Mouse (Mus musculus): Measurements from ENCODE around the gene Cpn1. TPM values are rescaled to one million over a fixed set of nuclear protein-coding genes. Genes with fewer than 3 reads are reported as not detected.

Gene Cpn1
- total RNA-seq (2017): not detected in 2 replicates

DNA sequence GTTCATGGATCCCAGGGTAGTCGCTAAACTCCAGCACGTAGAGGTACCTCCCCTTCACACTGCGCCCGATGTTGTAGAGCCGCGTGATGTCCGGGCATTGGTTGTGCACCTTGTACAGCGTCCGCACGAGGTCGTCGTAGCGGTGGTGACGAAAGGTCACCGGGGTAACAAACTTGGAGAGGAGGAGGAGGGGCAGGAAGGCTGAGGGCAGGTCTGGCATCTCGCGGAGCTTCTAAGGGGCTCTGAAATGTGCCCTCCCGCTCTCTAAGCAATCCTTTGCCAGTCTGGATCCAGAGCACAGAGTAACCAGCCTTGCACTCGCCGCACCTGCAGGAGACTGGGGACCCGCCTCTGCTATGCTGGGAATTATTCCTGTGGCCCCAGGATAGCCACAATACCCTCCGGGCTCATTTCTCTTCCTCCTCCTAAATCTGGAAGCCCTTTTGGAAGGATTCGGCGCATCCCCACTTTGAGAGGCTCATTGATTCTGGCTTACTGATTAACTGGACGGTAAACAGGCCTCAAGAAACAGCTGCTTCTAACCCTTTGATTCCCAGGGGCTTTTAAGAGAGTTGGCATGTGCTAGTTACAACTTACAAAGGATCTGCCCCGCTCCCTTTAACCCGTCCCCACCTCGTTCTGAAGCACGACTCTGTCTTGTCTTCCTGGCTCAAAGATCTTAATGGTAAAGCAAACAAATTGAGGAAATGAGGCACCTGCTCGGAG is at the start of gene Cpn1:
Cpn1 (minus strand) TSS at position 488 of the 726 bp plus-strand sequence.
- peak in 1 of 2 experiments; percentile 48; a peak in 1 of 4 replicates for ATAC-seq (replicated peaks in 1 of 2; ENCODE audit: insufficient read depth in 1 of 2, low FRiP score in 2 of 2, low TSS enrichment in 1 of 2, low read depth in 1 of 2, poor library complexity in 2 of 2, severe bottlenecking in 2 of 2)

- ATAC-seq (replicated peaks in 1 of 2; ENCODE audit: insufficient read depth in 1 of 2, low FRiP score in 2 of 2, low TSS enrichment in 1 of 2, low read depth in 1 of 2, poor library complexity in 2 of 2, severe bottlenecking in 2 of 2): no peak
Observed at GRCm38 (mm10) chr19:44033396-44033795, 47.0 kb upstream of the Cpn1 start.

GRCm38 (mm10) chr19:44032046-44032744 is 45.8 kb upstream of the Cpn1 start:
- no peak for ATAC-seq (replicated peaks in 1 of 2; ENCODE audit: insufficient read depth in 1 of 2, low FRiP score in 2 of 2, low TSS enrichment in 1 of 2, low read depth in 1 of 2, poor library complexity in 2 of 2, severe bottlenecking in 2 of 2)

DNA sequence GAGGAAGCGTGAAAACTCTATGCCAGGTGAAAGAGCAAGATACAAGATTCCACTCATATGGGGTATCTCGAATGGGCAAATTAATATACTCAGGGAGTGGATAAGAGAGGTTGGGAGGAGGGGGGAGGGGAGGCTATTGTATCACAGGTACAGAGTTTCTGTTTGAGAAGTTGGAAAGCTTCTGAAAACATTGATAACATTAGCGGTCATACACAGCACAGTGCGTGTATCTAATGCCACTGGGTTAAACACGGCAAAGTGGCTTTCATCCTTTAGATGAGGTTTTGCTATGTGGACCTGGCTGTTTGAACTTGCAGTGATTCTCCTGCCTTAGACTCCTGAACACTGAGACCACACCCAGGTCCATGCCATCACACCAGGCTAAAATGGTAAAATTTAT is 43.7 kb upstream of the Cpn1 start:
- no peak for ATAC-seq (replicated peaks in 1 of 2; ENCODE audit: insufficient read depth in 1 of 2, low FRiP score in 2 of 2, low TSS enrichment in 1 of 2, low read depth in 1 of 2, poor library complexity in 2 of 2, severe bottlenecking in 2 of 2)

DNA sequence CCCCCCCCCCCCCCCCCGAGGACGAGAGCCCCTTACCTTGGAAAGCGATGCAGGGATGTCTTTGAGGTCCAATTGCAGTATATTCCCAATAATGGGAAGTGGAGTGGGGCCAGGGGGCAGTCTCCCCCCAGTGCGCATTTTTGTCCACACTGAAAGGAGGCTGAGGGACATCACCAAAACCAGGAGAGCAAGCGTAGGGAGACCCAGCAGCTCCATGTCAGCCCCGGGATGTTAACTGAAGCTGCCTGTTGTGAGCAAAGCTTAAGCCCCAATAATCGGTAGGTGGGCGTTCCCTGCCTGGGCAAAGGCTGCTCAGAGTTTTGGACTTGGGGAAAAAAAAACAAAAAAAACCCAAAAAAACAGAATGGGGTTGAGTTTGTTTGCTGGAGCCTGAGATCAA is 42.6 kb upstream of the Cpn1 start, which contains the start of gene Cyp2c23:
Cyp2c23 (minus strand) TSS at position 237 of the 400 bp plus-strand sequence.
- ATAC-seq (replicated peaks in 1 of 2; ENCODE audit: insufficient read depth in 1 of 2, low FRiP score in 2 of 2, low TSS enrichment in 1 of 2, low read depth in 1 of 2, poor library complexity in 2 of 2, severe bottlenecking in 2 of 2): no peak

GRCm38 (mm10) chr19:44026956-44027530 is 40.7 kb upstream of the Cpn1 start:
- ATAC-seq (replicated peaks in 1 of 2; ENCODE audit: insufficient read depth in 1 of 2, low FRiP score in 2 of 2, low TSS enrichment in 1 of 2, low read depth in 1 of 2, poor library complexity in 2 of 2, severe bottlenecking in 2 of 2): no peak

- no peak for ATAC-seq (replicated peaks in 1 of 2; ENCODE audit: insufficient read depth in 1 of 2, low FRiP score in 2 of 2, low TSS enrichment in 1 of 2, low read depth in 1 of 2, poor library complexity in 2 of 2, severe bottlenecking in 2 of 2)
Observed at GRCm38 (mm10) chr19:44024921-44025585, 38.7 kb upstream of the Cpn1 start.

DNA sequence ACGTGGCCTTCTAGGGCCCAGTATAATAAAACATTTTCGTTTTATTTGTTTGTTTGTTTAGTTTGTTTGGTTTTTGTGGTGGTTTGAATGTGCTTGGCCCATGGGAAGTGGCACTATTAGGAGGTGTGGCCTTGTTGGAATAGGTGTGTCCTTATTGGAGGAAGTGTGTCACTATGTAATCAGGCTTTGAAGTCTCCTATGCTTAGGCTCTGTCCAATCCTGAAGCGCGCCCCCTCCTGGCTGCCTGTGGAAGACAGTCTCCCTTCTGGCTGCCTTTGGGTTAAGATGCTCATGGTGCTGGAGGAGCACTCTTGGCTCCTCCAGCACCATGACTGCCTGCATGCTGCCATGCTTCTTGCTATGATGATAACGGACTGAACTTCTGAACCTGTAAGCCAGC is 36.7 kb upstream of the Cpn1 start:
- no peak for ATAC-seq (replicated peaks in 1 of 2; ENCODE audit: insufficient read depth in 1 of 2, low FRiP score in 2 of 2, low TSS enrichment in 1 of 2, low read depth in 1 of 2, poor library complexity in 2 of 2, severe bottlenecking in 2 of 2)

DNA sequence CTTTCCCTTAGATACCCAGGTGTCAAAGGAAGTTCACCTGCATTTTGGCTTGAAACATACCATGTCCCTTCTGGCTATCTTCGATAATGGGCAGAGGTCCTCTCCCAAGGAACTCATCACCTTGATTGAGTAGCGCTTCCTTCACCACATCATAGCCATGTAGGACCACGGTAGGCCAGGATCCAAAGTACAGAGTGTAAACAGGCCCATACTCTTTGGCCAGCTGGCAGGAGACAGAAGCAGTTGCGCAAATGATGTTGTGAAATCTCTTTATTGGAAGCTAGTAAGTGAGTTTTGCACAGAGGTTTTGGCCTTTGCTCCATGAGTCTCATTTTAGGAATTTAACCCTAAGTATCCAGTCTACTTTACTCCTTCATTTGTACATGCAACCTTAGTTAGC is 35.1 kb upstream of the Cpn1 start:
- ATAC-seq (replicated peaks in 1 of 2; ENCODE audit: insufficient read depth in 1 of 2, low FRiP score in 2 of 2, low TSS enrichment in 1 of 2, low read depth in 1 of 2, poor library complexity in 2 of 2, severe bottlenecking in 2 of 2): no peak

DNA sequence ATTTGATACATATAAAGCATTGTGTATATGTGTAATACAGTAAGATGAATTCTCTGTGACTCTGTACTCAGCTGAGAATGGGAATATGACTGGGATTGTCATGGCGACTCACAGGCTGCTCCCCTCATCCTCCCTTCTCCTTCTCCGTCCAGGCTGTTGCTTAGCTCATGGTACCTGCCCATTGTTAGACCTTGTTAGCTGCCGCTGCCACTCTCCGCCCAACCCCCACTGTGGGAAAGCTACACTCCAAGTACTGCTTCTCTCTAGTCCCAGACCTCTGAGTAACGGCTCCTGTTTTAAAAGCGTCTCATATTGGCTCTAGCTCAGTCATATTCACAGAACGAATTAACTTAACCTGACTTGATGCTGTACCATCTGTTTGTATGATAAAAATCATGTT is 33.4 kb upstream of the Cpn1 start:
- ATAC-seq (replicated peaks in 1 of 2; ENCODE audit: insufficient read depth in 1 of 2, low FRiP score in 2 of 2, low TSS enrichment in 1 of 2, low read depth in 1 of 2, poor library complexity in 2 of 2, severe bottlenecking in 2 of 2): no peak

GRCm38 (mm10) chr19:44013862-44014261 is 27.5 kb upstream of the Cpn1 start:
- ATAC-seq (replicated peaks in 1 of 2; ENCODE audit: insufficient read depth in 1 of 2, low FRiP score in 2 of 2, low TSS enrichment in 1 of 2, low read depth in 1 of 2, poor library complexity in 2 of 2, severe bottlenecking in 2 of 2): no peak

DNA sequence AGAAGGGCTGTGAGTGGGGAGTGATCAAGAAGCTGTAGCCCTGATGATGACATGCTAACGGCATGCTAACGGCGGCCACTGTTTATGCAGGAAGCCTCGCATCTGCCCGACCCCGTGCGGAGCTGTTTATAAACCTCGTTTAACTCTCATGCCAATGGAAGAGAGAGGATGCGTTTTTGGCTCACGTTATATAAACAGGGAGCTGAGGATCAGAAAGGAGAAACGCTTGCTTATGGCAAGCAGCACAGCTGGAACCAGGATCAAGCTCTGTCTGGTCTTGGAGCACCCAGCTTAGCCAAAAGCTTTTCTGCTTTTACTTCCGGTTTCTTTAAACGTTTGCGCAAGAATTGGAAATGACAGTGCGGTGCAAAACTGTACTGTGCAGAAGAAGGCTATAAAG is 22.4 kb upstream of the Cpn1 start:
- ATAC-seq (replicated peaks in 1 of 2; ENCODE audit: insufficient read depth in 1 of 2, low FRiP score in 2 of 2, low TSS enrichment in 1 of 2, low read depth in 1 of 2, poor library complexity in 2 of 2, severe bottlenecking in 2 of 2): no peak

- no peak for ATAC-seq (replicated peaks in 1 of 2; ENCODE audit: insufficient read depth in 1 of 2, low FRiP score in 2 of 2, low TSS enrichment in 1 of 2, low read depth in 1 of 2, poor library complexity in 2 of 2, severe bottlenecking in 2 of 2)
Observed at GRCm38 (mm10) chr19:44007186-44007585, 20.8 kb upstream of the Cpn1 start.

DNA sequence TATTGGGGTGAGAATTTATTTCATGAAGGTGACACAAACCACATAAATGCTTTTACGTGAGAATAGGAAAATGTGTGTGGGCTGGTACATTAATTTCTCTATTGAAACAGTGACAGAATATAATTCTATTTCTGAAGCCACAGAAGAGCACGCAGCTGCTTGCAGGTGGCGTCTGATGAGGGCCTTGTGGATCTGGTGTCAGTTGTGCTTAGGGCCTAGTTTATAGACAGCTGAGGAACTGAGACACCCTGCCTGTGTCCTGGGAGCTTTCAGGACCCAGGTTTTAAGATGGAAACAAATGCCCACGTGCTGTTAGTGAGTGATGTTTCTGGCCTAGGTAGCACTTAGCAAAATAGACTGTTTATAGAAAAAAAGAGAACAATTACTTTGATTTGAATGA is 18.7 kb upstream of the Cpn1 start:
- ATAC-seq (replicated peaks in 1 of 2; ENCODE audit: insufficient read depth in 1 of 2, low FRiP score in 2 of 2, low TSS enrichment in 1 of 2, low read depth in 1 of 2, poor library complexity in 2 of 2, severe bottlenecking in 2 of 2): no peak

DNA sequence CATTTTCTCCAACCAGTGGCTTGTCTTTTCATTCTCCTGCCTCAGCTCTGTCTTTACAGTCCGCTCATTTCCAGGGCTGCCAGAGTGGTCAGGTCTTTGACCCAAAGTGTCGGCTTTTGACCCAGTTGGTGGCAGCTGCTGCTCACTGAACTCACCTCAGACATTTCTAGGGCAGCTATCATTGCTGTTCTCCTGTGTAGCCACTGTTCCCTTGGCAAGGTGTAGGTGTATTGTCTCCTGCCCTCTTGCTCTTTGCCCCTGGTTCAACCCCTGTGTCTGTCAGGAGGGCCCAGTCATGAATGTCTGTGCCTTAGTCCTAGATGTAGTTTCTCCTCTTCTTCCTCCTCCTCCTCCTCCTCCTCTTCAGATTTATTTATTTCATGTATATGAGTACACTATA is 17.9 kb upstream of the Cpn1 start:
- ATAC-seq (replicated peaks in 1 of 2; ENCODE audit: insufficient read depth in 1 of 2, low FRiP score in 2 of 2, low TSS enrichment in 1 of 2, low read depth in 1 of 2, poor library complexity in 2 of 2, severe bottlenecking in 2 of 2): no peak

- no peak for ATAC-seq (replicated peaks in 1 of 2; ENCODE audit: insufficient read depth in 1 of 2, low FRiP score in 2 of 2, low TSS enrichment in 1 of 2, low read depth in 1 of 2, poor library complexity in 2 of 2, severe bottlenecking in 2 of 2)
Observed at GRCm38 (mm10) chr19:44000720-44001119, 14.4 kb upstream of the Cpn1 start.

GRCm38 (mm10) chr19:44000061-44000460 is 13.7 kb upstream of the Cpn1 start:
- ATAC-seq (replicated peaks in 1 of 2; ENCODE audit: insufficient read depth in 1 of 2, low FRiP score in 2 of 2, low TSS enrichment in 1 of 2, low read depth in 1 of 2, poor library complexity in 2 of 2, severe bottlenecking in 2 of 2): no peak
